Mouse (Mus musculus): Measurements from ENCODE around the gene Pard3b. TPM values are rescaled to one million over a fixed set of nuclear protein-coding genes. Genes with fewer than 3 reads are reported as not detected.

Pard3b gene
- polyA plus RNA-seq, 1 experiment from 2014 or later, result 19.6 TPM

GRCm38 (mm10) chr1:62579024-62579765 lies 940.6 kb downstream of the Pard3b start:
- 35% methylated on average over 7 of the region's 7 CpGs for WGBS

GRCm38 (mm10) chr1:62580314-62580935 lies 941.8 kb downstream of the Pard3b start:
- no peak overlapping the region for H3K4me3 ChIP-seq (ENCODE audit: low read depth, low read length)
- no peaks in the 10 kb centered on the region for H3K36me3 ChIP-seq (ENCODE audit: insufficient read depth)
- H3K9me3 ChIP-seq (ENCODE audit: low read depth, low read length), result no peaks in the 10 kb centered on the region
- DNase-seq (peak; percentile 41), ATAC-seq (ENCODE audit: insufficient read depth) (0 out of 2 replicates have a peak, but pooled peaks have one; percentile 19)
- H3K4me2 ChIP-seq, result no peak overlapping the region
- WGBS, result 30% methylated on average over 4 of the region's 4 CpGs
- H3K4me1 ChIP-seq (ENCODE audit: insufficient read depth), result no peaks in the 10 kb centered on the region; the same call in 1 of the 2 replicates
- H3K9ac ChIP-seq, result no peak overlapping the region
- H3K27me3 ChIP-seq (ENCODE audit: insufficient read depth, low read length), result no peaks in the 10 kb centered on the region
- H3K27ac ChIP-seq (ENCODE audit: low read depth), result peak overlapping the region; percentile 68; the same call in 1 of the 2 replicates
- TF ChIP-seq CTCF (IDR thresholded peaks at IDR 0.05; ENCODE audit: low read depth), result no peak

More at GRCm38 (mm10) chr1:62579024-62579765, 940.6 kb downstream of the Pard3b start:
- Histone ChIP-seq H3K9me3 (ENCODE audit: low read depth, low read length) (no peaks in the 10 kb centered on the region), H3K4me1 (ENCODE audit: insufficient read depth) (no peaks in the 10 kb centered on the region; the same call in 1 of the 2 replicates), H3K4me3 (ENCODE audit: low read depth, low read length) (no peak overlapping the region), H3K9ac (no peak overlapping the region), H3K36me3 (ENCODE audit: insufficient read depth) (no peaks in the 10 kb centered on the region), H3K4me2 (no peak overlapping the region), H3K27me3 (ENCODE audit: insufficient read depth, low read length) (no peaks in the 10 kb centered on the region), H3K27ac (ENCODE audit: low read depth) (peak overlapping the region; percentile 79)
- ATAC-seq (ENCODE audit: insufficient read depth) (peak; percentile 75), DNase-seq (peak; percentile 75)
- TF ChIP-seq CTCF (IDR thresholded peaks at IDR 0.05; ENCODE audit: low read depth), result no peak

- no peaks in the 10 kb centered on the region; the same call in 1 of the 2 replicates for H3K4me1 ChIP-seq (ENCODE audit: insufficient read depth)
- no peak for ATAC-seq (ENCODE audit: insufficient read depth)
- H3K4me3 ChIP-seq (ENCODE audit: low read depth, low read length), result no peak overlapping the region
- no peak for TF ChIP-seq CTCF (IDR thresholded peaks at IDR 0.05; ENCODE audit: low read depth)
- DNase-seq, result peak; percentile 13
- no peaks in the 10 kb centered on the region for H3K36me3 ChIP-seq (ENCODE audit: insufficient read depth)
- H3K9ac ChIP-seq, result no peak overlapping the region
- H3K27ac ChIP-seq (ENCODE audit: low read depth), result no peak overlapping the region
- WGBS, result 76% methylated on average over 4 of the region's 4 CpGs
- no peak overlapping the region for H3K4me2 ChIP-seq
- H3K9me3 ChIP-seq (ENCODE audit: low read depth, low read length), result no peaks in the 10 kb centered on the region
- H3K27me3 ChIP-seq (ENCODE audit: insufficient read depth, low read length), result no peaks in the 10 kb centered on the region
These were observed 943.9 kb downstream of the Pard3b start for GRCm38 (mm10) chr1:62582476-62582875.

- Histone ChIP-seq H3K4me3 (ENCODE audit: low read depth, low read length) (no peak overlapping the region), H3K27me3 (ENCODE audit: insufficient read depth, low read length) (no peaks in the 10 kb centered on the region), H3K4me1 (ENCODE audit: insufficient read depth) (0 out of 2 replicates have a peak, but pooled peaks cover 5% of the 10 kb centered on the region), H3K9ac (no peak overlapping the region), H3K36me3 (ENCODE audit: insufficient read depth) (no peaks in the 10 kb centered on the region), H3K9me3 (ENCODE audit: low read depth, low read length) (no peaks in the 10 kb centered on the region), H3K4me2 (no peak overlapping the region), H3K27ac (ENCODE audit: low read depth) (no peak overlapping the region)
- TF ChIP-seq CTCF (IDR thresholded peaks at IDR 0.05; ENCODE audit: low read depth), result no peak
- DNase-seq, result no peak
- 92% methylated on average over 6 of the region's 6 CpGs for WGBS
- no peak for ATAC-seq (ENCODE audit: insufficient read depth)
These were observed 948.9 kb downstream of the Pard3b start for GRCm38 (mm10) chr1:62587536-62587935.

- Histone ChIP-seq H3K27me3 (ENCODE audit: insufficient read depth, low read length) (no peaks in the 10 kb centered on the region), H3K9me3 (ENCODE audit: low read depth, low read length) (no peaks in the 10 kb centered on the region), H3K4me3 (ENCODE audit: low read depth, low read length) (no peak overlapping the region), H3K4me1 (ENCODE audit: insufficient read depth) (0 out of 2 replicates have a peak, but pooled peaks cover 5% of the 10 kb centered on the region), H3K27ac (ENCODE audit: low read depth) (no peak overlapping the region), H3K4me2 (no peak overlapping the region), H3K9ac (no peak overlapping the region), H3K36me3 (ENCODE audit: insufficient read depth) (no peaks in the 10 kb centered on the region)
- no peak for TF ChIP-seq CTCF (IDR thresholded peaks at IDR 0.05; ENCODE audit: low read depth)
- DNase-seq (peak; percentile 35), ATAC-seq (ENCODE audit: insufficient read depth) (peak; percentile 87; the same call in 1 of the 2 replicates)
- WGBS, result 38% methylated on average over 6 of the region's 6 CpGs
These were observed 952.8 kb downstream of the Pard3b start for GRCm38 (mm10) chr1:62591296-62592031.

- Histone ChIP-seq H3K4me1 (ENCODE audit: insufficient read depth) (0 out of 2 replicates have a peak, but pooled peaks cover 5% of the 10 kb centered on the region), H3K9me3 (ENCODE audit: low read depth, low read length) (no peaks in the 10 kb centered on the region), H3K36me3 (ENCODE audit: insufficient read depth) (no peaks in the 10 kb centered on the region), H3K4me2 (no peak overlapping the region), H3K27ac (ENCODE audit: low read depth) (no peak overlapping the region), H3K9ac (no peak overlapping the region), H3K4me3 (ENCODE audit: low read depth, low read length) (no peak overlapping the region), H3K27me3 (ENCODE audit: insufficient read depth, low read length) (no peaks in the 10 kb centered on the region)
- 59% methylated on average over 3 of the region's 3 CpGs for WGBS
- DNase-seq, result peak; percentile 27
- no peak for TF ChIP-seq CTCF (IDR thresholded peaks at IDR 0.05; ENCODE audit: low read depth)
- ATAC-seq (ENCODE audit: insufficient read depth), result no peak
These were observed 956.8 kb downstream of the Pard3b start for GRCm38 (mm10) chr1:62595401-62595800.

All from lung, embryonic 14.5 days (tissue).